Mouse (Mus musculus) liver, embryonic 14.5 days (tissue): Measurements from ENCODE around the gene Bms1.

Source experiments
- CTCF ChIP-seq: IDR thresholded peaks from 2 replicates; pipeline ENCODE4 v1.5.1; 2016; ENCODE audit warnings: antibody characterized with exemption, low read depth, control low read depth
- EP300 ChIP-seq: IDR thresholded peaks from 2 replicates; pipeline ENCODE4 v1.6.1; 2016; ENCODE audit warnings: antibody characterized with exemption, low read depth

GRCm38 (mm10) chr6:118377611-118378010 is 41.7 kb downstream of the Bms1 start:
- TF ChIP-seq CTCF (no peak), EP300 (no peak)
